Mouse (Mus musculus) CH12.LX (cell line): Measurements from ENCODE around the gene Cnih1. TPM values are rescaled to one million over a fixed set of nuclear protein-coding genes. Genes with fewer than 3 reads are reported as not detected.
A peak's percentile ranks its signal among the peaks of the same experiment; 100 is the strongest.

Experiments used
- DNase-seq: peaks from one replicate; pipeline ENCODE4 v3.0.0-alpha.2; 2013; ENCODE audit errors: extremely low read depth
- H3K27ac ChIP-seq: 2 replicates; pipeline ENCODE4 v1.5.1; 2012; ENCODE audit warnings: low read depth, mild to moderate bottlenecking, control low read depth, moderate library complexity; ENCODE audit not compliant: insufficient read depth
- H3K27me3 ChIP-seq: replicated peaks from 2 replicates; pipeline ENCODE3; 2012; ENCODE audit warnings: inconsistent platforms
- H3K36me3 ChIP-seq, 2 experiments: replicated peaks in 1 of 2; 2 replicates each; pipeline versions ENCODE3 to v1.6.1; 2012; ENCODE audit warnings: inconsistent platforms in 1 of 2, low read length in 1 of 2, mild to moderate bottlenecking in 1 of 2, mixed read lengths in 1 of 2, moderate library complexity in 1 of 2; ENCODE audit not compliant: control insufficient read depth in 1 of 2, insufficient read depth in 1 of 2
- H3K4me1 ChIP-seq, 2 experiments: 2 replicates each; pipeline ENCODE4 v1.6.1; 2012; ENCODE audit warnings: inconsistent platforms in 1 of 2, moderate library complexity in 1 of 2; ENCODE audit not compliant: insufficient read depth in 2 of 2, control insufficient read depth in 1 of 2
- H3K4me2 ChIP-seq: 2 replicates; pipeline ENCODE4 v1.6.1; 2012; ENCODE audit warnings: low read depth, mild to moderate bottlenecking, control low read depth; ENCODE audit not compliant: poor library complexity, insufficient read depth, severe bottlenecking
- H3K4me3 ChIP-seq, 3 experiments: fragments of 150-350 bp in 1 of 3; sonication (generic) in 1 of 3; replicated peaks in 1 of 3; 2 replicates each; pipeline versions ENCODE3 to v1.5.1; 2011 to 2012; ENCODE audit warnings: low read depth in 2 of 3, low read length in 2 of 3, mild to moderate bottlenecking in 2 of 3, moderate library complexity in 2 of 3, control low read depth in 1 of 3, improper control_type of control experiment in 1 of 3, inconsistent platforms in 1 of 3, mixed read lengths in 1 of 3; ENCODE audit not compliant: poor library complexity in 1 of 3
- H3K79me2 ChIP-seq: replicated peaks from 2 replicates; pipeline ENCODE4 v1.6.1; 2012; ENCODE audit warnings: mild to moderate bottlenecking, moderate library complexity; ENCODE audit not compliant: control insufficient read depth, poor library complexity, insufficient read depth, severe bottlenecking; ENCODE audit errors: extremely low read depth
- H3K9ac ChIP-seq: 2 replicates; pipeline ENCODE4 v1.6.1; 2012; ENCODE audit warnings: low read depth, mild to moderate bottlenecking, control low read depth, moderate library complexity; ENCODE audit not compliant: insufficient read depth
- H3K9me3 ChIP-seq: replicated peaks from 2 replicates; pipeline ENCODE3; 2012; ENCODE audit warnings: low read length, inconsistent platforms, mixed read lengths
- CHD1 ChIP-seq: IDR thresholded peaks from 2 replicates; pipeline ENCODE4 v1.6.1; 2012; ENCODE audit warnings: low read depth, low read length, improper control_type of control experiment, inconsistent platforms
- CTCF ChIP-seq, 2 experiments: IDR thresholded peaks in 1 of 2; conservative IDR thresholded peaks in 1 of 2; 2 replicates each; pipeline ENCODE4 v1.5.1; 2011 to 2012; ENCODE audit warnings: low read depth in 2 of 2, low read length in 2 of 2, improper control_type of control experiment in 1 of 2, inconsistent platforms in 1 of 2, mild to moderate bottlenecking in 1 of 2, moderate library complexity in 1 of 2
- E2F4 ChIP-seq: IDR thresholded peaks from 2 replicates; pipeline ENCODE4 v1.6.1; 2011; ENCODE audit warnings: low read depth, low read length, improper control_type of control experiment; ENCODE audit not compliant: insufficient replicate concordance
- EP300 ChIP-seq: IDR thresholded peaks from 2 replicates; pipeline ENCODE4 v1.6.1; 2011; ENCODE audit warnings: low read length, improper control_type of control experiment
- ETS1 ChIP-seq: conservative IDR thresholded peaks from 2 replicates; pipeline ENCODE4 v1.6.1; 2012; ENCODE audit warnings: low read depth, mild to moderate bottlenecking, inconsistent platforms, low read length, improper control_type of control experiment, moderate library complexity
- GABPA ChIP-seq: IDR thresholded peaks from 2 replicates; pipeline ENCODE4 v1.6.1; 2012; ENCODE audit warnings: low read depth, low read length, improper control_type of control experiment, inconsistent platforms; ENCODE audit not compliant: insufficient replicate concordance
- HCFC1 ChIP-seq: IDR thresholded peaks from 2 replicates; pipeline ENCODE4 v1.6.1; 2012; ENCODE audit warnings: low read depth, mild to moderate bottlenecking, inconsistent platforms, low read length, improper control_type of control experiment
- IRF4 ChIP-seq: IDR thresholded peaks from 2 replicates; pipeline ENCODE4 v1.6.1; 2014; ENCODE audit warnings: low read depth, mild to moderate bottlenecking, inconsistent platforms, low read length, improper control_type of control experiment
- JUN ChIP-seq: IDR thresholded peaks from 2 replicates; pipeline ENCODE4 v1.6.1; 2011; ENCODE audit warnings: low read depth, mild to moderate bottlenecking, low read length, improper control_type of control experiment, moderate library complexity; ENCODE audit not compliant: insufficient read depth
- JUND ChIP-seq: conservative IDR thresholded peaks from 2 replicates; pipeline ENCODE4 v1.6.1; 2011; ENCODE audit warnings: low read depth, low read length, improper control_type of control experiment
- KAT2A ChIP-seq: IDR thresholded peaks from 2 replicates; pipeline ENCODE4 v1.6.1; 2012; ENCODE audit warnings: low read length, improper control_type of control experiment, inconsistent platforms; ENCODE audit not compliant: insufficient replicate concordance
- MAFK ChIP-seq: IDR thresholded peaks from 2 replicates; pipeline ENCODE4 v1.6.1; 2011; ENCODE audit warnings: low read length, improper control_type of control experiment; ENCODE audit not compliant: insufficient replicate concordance
- MEF2A ChIP-seq: IDR thresholded peaks from 2 replicates; pipeline ENCODE4 v1.6.1; 2014; ENCODE audit warnings: low read depth, mild to moderate bottlenecking, inconsistent platforms, low read length, improper control_type of control experiment, borderline replicate concordance
- NELFE ChIP-seq: IDR thresholded peaks from 2 replicates; pipeline ENCODE4 v1.6.1; 2011; ENCODE audit warnings: low read depth, low read length, improper control_type of control experiment
- NRF1 ChIP-seq: IDR thresholded peaks from 2 replicates; pipeline ENCODE4 v1.6.1; 2014; ENCODE audit warnings: low read depth, mild to moderate bottlenecking, inconsistent platforms, low read length, improper control_type of control experiment, moderate library complexity
- PAX5 ChIP-seq: IDR thresholded peaks from 2 replicates; pipeline ENCODE4 v1.6.1; 2012; ENCODE audit warnings: low read length, inconsistent platforms, mixed read lengths
- POLR2AphosphoS2 ChIP-seq: IDR thresholded peaks from 2 replicates; pipeline ENCODE4 v1.6.1; 2011; ENCODE audit warnings: low read depth, low read length, improper control_type of control experiment
- RAD21 ChIP-seq: IDR thresholded peaks from 2 replicates; pipeline ENCODE4 v1.6.1; 2011; ENCODE audit warnings: low read depth, mild to moderate bottlenecking, low read length, improper control_type of control experiment, moderate library complexity
- RCOR1 ChIP-seq: conservative IDR thresholded peaks from 2 replicates; pipeline ENCODE4 v1.6.1; 2012; ENCODE audit warnings: low read depth, mild to moderate bottlenecking, inconsistent platforms, low read length, improper control_type of control experiment
- SMC3 ChIP-seq: IDR thresholded peaks from 2 replicates; pipeline ENCODE4 v1.6.1; 2011; ENCODE audit warnings: low read depth, low read length, improper control_type of control experiment
- TCF12 ChIP-seq: IDR thresholded peaks from 2 replicates; pipeline ENCODE4 v1.6.1; 2014; ENCODE audit warnings: low read depth, mild to moderate bottlenecking, inconsistent platforms, low read length, improper control_type of control experiment
- UBTF ChIP-seq: IDR thresholded peaks from 2 replicates; pipeline ENCODE4 v1.6.1; 2012; ENCODE audit warnings: low read depth, mild to moderate bottlenecking, inconsistent platforms, low read length, improper control_type of control experiment, moderate library complexity
- USF1 ChIP-seq: IDR thresholded peaks from 2 replicates; pipeline ENCODE4 v1.6.1; 2014; ENCODE audit warnings: low read depth, mild to moderate bottlenecking, inconsistent platforms, low read length, improper control_type of control experiment
- ZC3H11A ChIP-seq: IDR thresholded peaks from 2 replicates; pipeline ENCODE4 v1.6.1; 2012; ENCODE audit warnings: low read depth, mild to moderate bottlenecking, inconsistent platforms, low read length, improper control_type of control experiment
- ZKSCAN1 ChIP-seq: IDR thresholded peaks from 2 replicates; pipeline ENCODE4 v1.6.1; 2012; ENCODE audit warnings: low read depth, inconsistent platforms, low read length, improper control_type of control experiment, borderline replicate concordance
- dilution Hi-C: fragments of 300-500 bp; cut with MboI; formaldehyde crosslinking; loops from 2 replicates; pipeline ENCODE4 v1.14.3; 2020; ENCODE audit warnings: low sequenced_read_pairs; ENCODE audit not compliant: extremely low pct_unique_long_range_greater_than_20kb, extremely low pct_ligation_motif_present
- in situ Hi-C: fragments of 300-500 bp; cut with MboI; formaldehyde crosslinking; loops from 3 replicates; pipeline ENCODE4 v1.14.3; 2019; ENCODE audit warnings: low sequenced_read_pairs, low pct_ligation_motif_present, low pct_unique_long_range_greater_than_20kb, mixed read lengths
- polyA plus RNA-seq: library from polyadenylated mRNA; unstranded; fragments of >175 nt; gene quantifications from 2 replicates; pipeline ENCODE4 v1.2.1, GENCODE M21; 2012; ENCODE audit warnings: low read depth; ENCODE audit not compliant: insufficient read length
- total RNA-seq, 2 experiments: library from RNA; depleted of rRNA; stranded (reverse); fragments of 300-350 nt in 1 of 2; fragments of >200 nt in 1 of 2; gene quantifications; 2 replicates each; pipeline ENCODE4 v1.2.3; 2012 to 2014

The Cnih1 gene
- total and polyA plus RNA-seq, 3 experiments = 68.9 to 190 (median 185) TPM

- Histone ChIP-seq H3K9me3 (peaks cover 30% of the 10 kb centered on the region), H3K36me3 (peaks cover 43 to 82% of the 10 kb centered on the region in 2 experiments), H3K9ac (no peak overlapping the region), H3K4me2 (no peak overlapping the region), H3K4me1 (peaks cover 7 to 43% of the 10 kb centered on the region in 2 experiments), H3K4me3 (no peak overlapping the region), H3K79me2 (peaks cover 52% of the 10 kb centered on the region), H3K27ac (no peak overlapping the region), H3K27me3 (no peaks in the 10 kb centered on the region)
- in situ Hi-C loops = no loop called here
- dilution Hi-C loops = no loop called here
- no peak for DNase-seq
- TF ChIP-seq ZKSCAN1 (no peak), PAX5 (no peak), TCF12 (no peak), KAT2A (no peak), MAFK (no peak), ETS1 (no peak), NRF1 (no peak), UBTF (no peak), SMC3 (no peak), JUND (no peak), JUN (no peak), POLR2AphosphoS2 (no peak), USF1 (no peak), MEF2A (no peak), RCOR1 (no peak), CHD1 (no peak), NELFE (no peak), HCFC1 (no peak), GABPA (no peak)
Observed at GRCm38 (mm10) chr14:46781086-46781485, 7.1 kb downstream of the Cnih1 start.

- H3K27me3 ChIP-seq = no peaks in the 10 kb centered on the region
- no peak for DNase-seq
- H3K9me3 ChIP-seq = peaks cover 30% of the 10 kb centered on the region
- no peak overlapping the region for H3K4me3 ChIP-seq
- H3K36me3 ChIP-seq = peaks cover 53 to 91% of the 10 kb centered on the region in 2 experiments
- H3K9ac ChIP-seq = no peak overlapping the region
- TF ChIP-seq RAD21 (no peak; the same call in 1 of the 2 replicates), E2F4 (no peak), MAFK (no peak), EP300 (no peak), CTCF (conservative IDR thresholded peaks at IDR 0.05 in 1 of 2, IDR thresholded peaks at IDR 0.05 in 1 of 2; ENCODE audit: low read depth in 2 of 2, low read length in 2 of 2) (peak; percentile 24 to 32; a peak in 1 of 4 replicates), IRF4 (no peak), ZC3H11A (no peak)
- in situ Hi-C loops (no loop called here), dilution Hi-C loops (no loop called here)
- H3K79me2 ChIP-seq = peaks cover 37% of the 10 kb centered on the region
- H3K4me2 ChIP-seq = no peak overlapping the region
- peaks cover 7 to 28% of the 10 kb centered on the region in 2 experiments for H3K4me1 ChIP-seq
- H3K27ac ChIP-seq = no peak overlapping the region
Observed at GRCm38 (mm10) chr14:46779217-46779616, 9.0 kb downstream of the Cnih1 start.
